Mouse (Mus musculus) intestine, postnatal 0 days (tissue): ENCODE measurements at regions not wholly inside any gene's neighbourhood (a gene's known extent, or its start where the extent isn't known, plus 50 kb on each side); places are given as distances from the start of the nearest gene placed in this dataset.

Source experiments
- ATAC-seq: fragments of 200-750 bp; cut with Nextera tagmentation; 2 replicates; pipeline ENCODE4 v1.8.0; 2017; ENCODE audit warnings: mild to moderate bottlenecking, moderate TSS enrichment, moderate library complexity
- H3K27ac ChIP-seq: fragments of 300-500 bp; sonication (generic); 2 replicates; pipeline ENCODE4 v1.5.1; 2014; ENCODE audit warnings: mild to moderate bottlenecking, low read depth, low read length, moderate library complexity
- H3K27me3 ChIP-seq: fragments of 300-500 bp; sonication (generic); replicated peaks from 2 replicates; pipeline ENCODE4 v1.6.1; 2014; ENCODE audit warnings: low read length, mixed read lengths; ENCODE audit not compliant: control insufficient read depth, insufficient read depth
- H3K36me3 ChIP-seq: fragments of 300-500 bp; sonication (generic); 2 replicates; pipeline ENCODE4 v1.6.1; 2014; ENCODE audit warnings: mild to moderate bottlenecking, moderate library complexity; ENCODE audit not compliant: control insufficient read depth, insufficient read depth
- H3K4me1 ChIP-seq: fragments of 300-500 bp; sonication (generic); replicated peaks from 2 replicates; pipeline ENCODE4 v1.6.1; 2014; ENCODE audit warnings: antibody characterized with exemption, low read length, mixed read lengths; ENCODE audit not compliant: control insufficient read depth, insufficient read depth
- H3K4me2 ChIP-seq: fragments of 300-500 bp; sonication (generic); replicated peaks from 2 replicates; pipeline ENCODE4 v1.6.1; 2014; ENCODE audit warnings: low read depth, mild to moderate bottlenecking, moderate library complexity
- H3K4me3 ChIP-seq: fragments of 300-500 bp; sonication (generic); 2 replicates; pipeline ENCODE4 v1.5.1; 2014; ENCODE audit warnings: low read depth, low read length
- H3K9ac ChIP-seq: fragments of 300-500 bp; sonication (generic); 2 replicates; pipeline ENCODE4 v1.6.1; 2014; ENCODE audit warnings: mild to moderate bottlenecking, low read depth, low read length
- H3K9me3 ChIP-seq: fragments of 300-500 bp; sonication (generic); 2 replicates; pipeline ENCODE4 v1.6.1; 2016; ENCODE audit warnings: mixed run types; ENCODE audit not compliant: control insufficient read depth
- CTCF ChIP-seq: sonication (generic); IDR thresholded peaks from 2 replicates; pipeline ENCODE4 v1.5.1; 2016; ENCODE audit warnings: low read depth, mild to moderate bottlenecking, control low read depth, antibody characterized with exemption, moderate library complexity
- WGBS: fragments of 180-500 bp; shearing (Covaris S2); extraction: QIAGEN DNeasy Blood & Tissue Kit; methylation state at CpG from one replicate; pipeline ENCODE4 v1.1.7; 2014; 5-methylcytosine and 5-hydroxymethylcytosine counted together

DNA sequence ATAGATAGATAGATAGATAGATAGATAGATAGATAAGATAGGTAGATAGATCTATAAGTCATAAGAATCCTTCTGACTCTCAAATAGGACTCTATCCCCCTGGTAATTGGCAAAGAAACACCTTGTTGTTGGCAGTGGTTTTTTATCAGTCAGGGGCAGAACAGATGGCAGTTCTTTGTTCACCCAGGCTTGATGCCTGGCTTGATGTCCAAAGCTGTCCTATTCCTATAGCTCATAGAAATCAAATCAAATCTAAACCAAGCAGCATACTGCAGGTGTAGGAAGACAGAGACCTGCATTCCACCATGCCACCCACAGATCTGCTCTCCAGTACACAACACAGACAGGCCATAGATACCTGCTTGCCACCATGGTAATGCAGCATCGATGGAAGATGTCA is 180.3 kb upstream of the Dusp21 start:
- H3K4me2 ChIP-seq = no peak overlapping the region
- no peak overlapping the region for H3K4me3 ChIP-seq
- no peak for ATAC-seq
- H3K4me1 ChIP-seq = no peaks in the 10 kb centered on the region
- no peak overlapping the region for H3K9ac ChIP-seq
- 58% methylated on average over 1 of the region's 1 CpGs for WGBS
- H3K27ac ChIP-seq = no peak overlapping the region
- H3K9me3 ChIP-seq = no peaks in the 10 kb centered on the region
- H3K27me3 ChIP-seq = no peaks in the 10 kb centered on the region
- no peaks in the 10 kb centered on the region for H3K36me3 ChIP-seq
- TF ChIP-seq CTCF = no peak

DNA sequence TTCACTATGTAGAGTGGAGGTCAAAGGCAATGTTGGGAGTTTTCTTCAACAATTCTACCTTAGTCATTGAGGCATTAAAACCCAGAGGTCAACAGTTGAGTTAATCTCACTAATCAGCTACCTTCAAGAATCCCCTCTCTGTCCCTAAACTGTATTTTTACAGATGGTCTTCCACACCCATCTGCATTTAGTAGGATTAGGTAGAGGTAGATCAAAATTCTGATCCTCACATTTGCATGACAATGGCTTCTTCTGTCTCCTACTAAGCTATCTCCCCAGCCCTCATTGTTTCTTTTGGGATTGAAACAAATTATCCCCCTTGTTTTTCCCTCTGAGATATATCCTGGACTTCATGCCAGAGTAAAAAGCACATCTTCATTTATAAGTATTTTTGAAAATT is 131.3 kb upstream of the Dusp21 start:
- no peak for ATAC-seq
- H3K36me3 ChIP-seq = no peaks in the 10 kb centered on the region

DNA sequence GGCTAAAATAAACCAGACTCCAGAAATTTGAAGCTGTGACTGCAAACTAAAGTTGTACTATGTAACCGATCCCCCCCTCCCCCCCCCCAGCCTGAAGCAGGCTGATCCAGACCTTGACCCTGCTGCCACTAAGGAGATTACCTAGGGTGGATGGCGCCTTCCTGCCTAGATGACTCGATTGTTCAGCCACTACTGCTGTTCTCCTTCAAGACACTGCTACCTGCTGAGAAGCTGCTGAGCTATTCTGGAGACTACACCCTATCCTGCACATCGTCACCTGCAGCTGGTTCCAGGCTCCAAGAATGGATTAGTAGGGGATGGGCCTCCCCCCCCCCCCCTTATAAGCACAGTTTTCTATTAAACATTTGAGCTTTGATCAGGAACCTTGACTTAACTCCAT is 97.0 kb upstream of the Dusp21 start:
- no peaks in the 10 kb centered on the region for H3K27me3 ChIP-seq
- no peak for TF ChIP-seq CTCF
- H3K4me2 ChIP-seq = no peak overlapping the region
- no peak for ATAC-seq
- H3K4me1 ChIP-seq = no peaks in the 10 kb centered on the region
- no peak overlapping the region for H3K27ac ChIP-seq
- no peak overlapping the region for H3K9ac ChIP-seq
- WGBS = 41% methylated on average over 4 of the region's 4 CpGs
- H3K9me3 ChIP-seq = no peaks in the 10 kb centered on the region
- H3K36me3 ChIP-seq = no peaks in the 10 kb centered on the region
- no peak overlapping the region for H3K4me3 ChIP-seq

More for the DNA sequence above, 131.3 kb upstream of the Dusp21 start:
- no peak overlapping the region for H3K4me3 ChIP-seq
- H3K27ac ChIP-seq = no peak overlapping the region
- no peak for TF ChIP-seq CTCF
- H3K9ac ChIP-seq = no peak overlapping the region
- H3K4me2 ChIP-seq = no peak overlapping the region
- H3K4me1 ChIP-seq = no peaks in the 10 kb centered on the region
- H3K9me3 ChIP-seq = no peaks in the 10 kb centered on the region
- H3K27me3 ChIP-seq = no peaks in the 10 kb centered on the region

DNA sequence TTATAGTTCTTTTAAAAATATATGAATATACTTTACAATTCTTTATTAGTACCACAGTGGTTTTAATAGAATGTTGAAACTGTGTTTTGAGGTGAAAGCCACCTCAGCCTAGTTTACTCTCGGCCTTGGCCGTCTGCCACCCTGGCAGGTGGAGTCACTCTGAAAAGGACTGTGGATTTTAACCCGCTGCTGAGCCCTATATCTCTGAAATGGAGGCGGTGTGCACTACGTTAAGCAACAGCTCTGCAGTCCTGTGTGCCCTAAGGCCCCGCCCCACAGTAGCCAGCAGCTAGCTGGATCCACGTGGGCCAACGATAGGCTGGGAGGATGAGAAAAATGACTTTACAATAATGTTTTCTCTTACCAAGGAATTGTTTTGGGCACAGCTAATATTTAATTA is 64.2 kb upstream of the Dusp21 start:
- Histone ChIP-seq H3K4me2 (no peak overlapping the region), H3K9me3 (no peaks in the 10 kb centered on the region), H3K27me3 (no peaks in the 10 kb centered on the region), H3K36me3 (no peaks in the 10 kb centered on the region), H3K4me1 (no peaks in the 10 kb centered on the region), H3K9ac (no peak overlapping the region), H3K27ac (no peak overlapping the region), H3K4me3 (no peak overlapping the region)
- no peak for TF ChIP-seq CTCF
- WGBS = 49% methylated on average over 8 of the region's 8 CpGs
- peak; percentile 73 for ATAC-seq

DNA sequence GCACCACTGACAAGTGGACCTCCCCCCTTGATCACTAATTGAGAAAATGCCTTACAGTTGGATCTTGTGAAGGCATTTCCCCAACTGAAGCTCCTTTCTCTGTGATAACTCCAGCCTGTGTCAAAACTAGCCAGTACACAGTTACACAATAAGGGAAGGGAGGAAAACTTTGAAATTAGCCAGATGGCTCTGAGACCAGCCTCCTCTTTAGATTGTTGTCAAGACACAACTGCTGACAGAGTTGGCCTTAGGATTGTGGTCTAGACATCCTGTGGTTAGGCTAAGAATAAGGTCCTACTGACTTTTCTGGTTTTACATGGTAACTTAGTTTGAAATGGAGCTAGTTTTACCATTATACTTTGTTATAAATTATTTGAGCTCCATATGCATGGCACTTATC is 52.4 kb upstream of the Dusp21 start:
- ATAC-seq = no peak
- no peaks in the 10 kb centered on the region for H3K36me3 ChIP-seq
- H3K4me3 ChIP-seq = no peak overlapping the region
- H3K9ac ChIP-seq = no peak overlapping the region
- no peaks in the 10 kb centered on the region for H3K4me1 ChIP-seq
- no peak overlapping the region for H3K4me2 ChIP-seq
- no peaks in the 10 kb centered on the region for H3K27me3 ChIP-seq
- no peak for TF ChIP-seq CTCF
- no peaks in the 10 kb centered on the region for H3K9me3 ChIP-seq
- no peak overlapping the region for H3K27ac ChIP-seq
